Mouse (Mus musculus): Measurements from ENCODE around the gene Nid2. TPM values are rescaled to one million over a fixed set of nuclear protein-coding genes. Genes with fewer than 3 reads are reported as not detected.
A peak's percentile ranks its signal among the peaks of the same experiment; 100 is the strongest.

Nid2 gene
- polyA plus RNA-seq, 2 experiments = 87.3 to 112 TPM

- Histone ChIP-seq H3K27me3 (ENCODE audit: control insufficient read depth, insufficient read depth, low read length) (no peaks in the 10 kb centered on the region), H3K4me2 (replicated peaks; ENCODE audit: low read depth, low read length, severe bottlenecking) (no peak overlapping the region), H3K4me1 (ENCODE audit: control insufficient read depth, insufficient read depth, low read length) (no peaks in the 10 kb centered on the region), H3K4me3 (replicated peaks; ENCODE audit: low read length) (no peak overlapping the region), H3K9me3 (ENCODE audit: control insufficient read depth, low read length) (no peaks in the 10 kb centered on the region), H3K36me3 (ENCODE audit: control insufficient read depth, insufficient read depth, low read length) (no peaks in the 10 kb centered on the region), H3K9ac (ENCODE audit: low read depth, low read length, severe bottlenecking) (no peak overlapping the region), H3K27ac (replicated peaks; ENCODE audit: low read depth, low read length) (no peak overlapping the region)
- no peak for ATAC-seq (ENCODE audit: low FRiP score, low read depth)
- no peak for TF ChIP-seq POLR2A (IDR thresholded peaks at IDR 0.05; ENCODE audit: borderline replicate concordance, extremely low read depth, insufficient read depth, insufficient read length)
- 76% methylated on average over 2 of the region's 2 CpGs for WGBS
- no peak for DNase-seq (ENCODE audit: low spot score)
Observed at GRCm38 (mm10) chr14:19720044-19720611, 30.9 kb upstream of the Nid2 start.

- Histone ChIP-seq H3K4me2 (replicated peaks; ENCODE audit: low read depth, low read length, severe bottlenecking) (no peak overlapping the region), H3K9ac (ENCODE audit: low read depth, low read length, severe bottlenecking) (no peak overlapping the region; the same call in none of the 2 replicates), H3K36me3 (ENCODE audit: control insufficient read depth, insufficient read depth, low read length) (no peaks in the 10 kb centered on the region), H3K27ac (replicated peaks; ENCODE audit: low read depth, low read length) (peak overlapping the region; percentile 65), H3K4me3 (replicated peaks; ENCODE audit: low read length) (no peak overlapping the region), H3K27me3 (ENCODE audit: control insufficient read depth, insufficient read depth, low read length) (no peaks in the 10 kb centered on the region), H3K9me3 (ENCODE audit: control insufficient read depth, low read length) (no peaks in the 10 kb centered on the region), H3K4me1 (ENCODE audit: control insufficient read depth, insufficient read depth, low read length) (peaks cover 13% of the 10 kb centered on the region; the same call in 1 of the 2 replicates)
- DNase-seq (ENCODE audit: low spot score) = peak; percentile 58
- ATAC-seq (ENCODE audit: low FRiP score, low read depth) = peak; percentile 47; the same call in 1 of the 2 replicates
- 57% methylated on average over 5 of the region's 5 CpGs for WGBS
- no peak for TF ChIP-seq POLR2A (IDR thresholded peaks at IDR 0.05; ENCODE audit: borderline replicate concordance, extremely low read depth, insufficient read depth, insufficient read length)
Observed at GRCm38 (mm10) chr14:19728278-19728677, 22.8 kb upstream of the Nid2 start.

DNA sequence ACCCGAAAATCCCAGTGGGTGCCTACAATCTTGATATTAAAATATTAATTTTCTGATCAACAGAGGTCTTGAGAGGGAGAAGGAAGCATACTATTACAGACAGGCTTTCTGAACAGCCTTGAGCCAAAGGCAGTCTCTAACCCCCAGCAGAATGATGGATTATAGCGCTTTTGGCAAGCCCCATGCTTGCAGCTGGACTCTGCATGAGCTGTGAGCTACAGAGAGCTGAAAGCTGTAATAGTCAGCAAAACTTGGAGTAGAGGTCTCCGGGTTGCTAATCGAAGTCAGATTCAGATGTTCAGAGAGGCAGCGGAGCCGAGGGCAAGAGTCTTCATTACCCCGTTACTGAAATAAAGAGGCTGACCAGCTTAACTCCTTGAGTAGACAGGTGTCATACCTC is 22.3 kb upstream of the Nid2 start:
- Histone ChIP-seq H3K27me3 (ENCODE audit: control insufficient read depth, insufficient read depth, low read length) (no peaks in the 10 kb centered on the region), H3K4me3 (replicated peaks; ENCODE audit: low read length) (no peak overlapping the region), H3K4me1 (ENCODE audit: control insufficient read depth, insufficient read depth, low read length) (peaks cover 17% of the 10 kb centered on the region; the same call in 1 of the 2 replicates), H3K4me2 (replicated peaks; ENCODE audit: low read depth, low read length, severe bottlenecking) (no peak overlapping the region), H3K27ac (replicated peaks; ENCODE audit: low read depth, low read length) (peak overlapping the region; percentile 65), H3K9me3 (ENCODE audit: control insufficient read depth, low read length) (no peaks in the 10 kb centered on the region), H3K36me3 (ENCODE audit: control insufficient read depth, insufficient read depth, low read length) (no peaks in the 10 kb centered on the region), H3K9ac (ENCODE audit: low read depth, low read length, severe bottlenecking) (no peak overlapping the region; the same call in 1 of the 2 replicates)
- DNase-seq (ENCODE audit: low spot score) (peak; percentile 84), ATAC-seq (ENCODE audit: low FRiP score, low read depth) (peak; percentile 82)
- no peak for TF ChIP-seq POLR2A (IDR thresholded peaks at IDR 0.05; ENCODE audit: borderline replicate concordance, extremely low read depth, insufficient read depth, insufficient read length)
- 47% methylated on average over 7 of the region's 7 CpGs for WGBS

GRCm38 (mm10) chr14:19732097-19732496 is 19.0 kb upstream of the Nid2 start:
- Histone ChIP-seq H3K9ac (ENCODE audit: low read depth, low read length, severe bottlenecking) (no peak overlapping the region), H3K4me3 (replicated peaks; ENCODE audit: low read length) (no peak overlapping the region), H3K4me1 (ENCODE audit: control insufficient read depth, insufficient read depth, low read length) (peaks cover 19% of the 10 kb centered on the region; the same call in 1 of the 2 replicates), H3K27ac (replicated peaks; ENCODE audit: low read depth, low read length) (no peak overlapping the region), H3K9me3 (ENCODE audit: control insufficient read depth, low read length) (no peaks in the 10 kb centered on the region), H3K27me3 (ENCODE audit: control insufficient read depth, insufficient read depth, low read length) (no peaks in the 10 kb centered on the region), H3K36me3 (ENCODE audit: control insufficient read depth, insufficient read depth, low read length) (no peaks in the 10 kb centered on the region), H3K4me2 (replicated peaks; ENCODE audit: low read depth, low read length, severe bottlenecking) (no peak overlapping the region)
- 59% methylated on average over 2 of the region's 2 CpGs for WGBS
- TF ChIP-seq POLR2A (IDR thresholded peaks at IDR 0.05; ENCODE audit: borderline replicate concordance, extremely low read depth, insufficient read depth, insufficient read length) = no peak
- no peak for ATAC-seq (ENCODE audit: low FRiP score, low read depth)
- DNase-seq (ENCODE audit: low spot score) = no peak

GRCm38 (mm10) chr14:19733490-19734282 is 17.4 kb upstream of the Nid2 start:
- Histone ChIP-seq H3K4me2 (replicated peaks; ENCODE audit: low read depth, low read length, severe bottlenecking) (no peak overlapping the region), H3K4me3 (replicated peaks; ENCODE audit: low read length) (no peak overlapping the region), H3K4me1 (ENCODE audit: control insufficient read depth, insufficient read depth, low read length) (peaks cover 23% of the 10 kb centered on the region), H3K9me3 (ENCODE audit: control insufficient read depth, low read length) (no peaks in the 10 kb centered on the region), H3K9ac (ENCODE audit: low read depth, low read length, severe bottlenecking) (no peak overlapping the region), H3K27me3 (ENCODE audit: control insufficient read depth, insufficient read depth, low read length) (no peaks in the 10 kb centered on the region), H3K27ac (replicated peaks; ENCODE audit: low read depth, low read length) (no peak overlapping the region), H3K36me3 (ENCODE audit: control insufficient read depth, insufficient read depth, low read length) (no peaks in the 10 kb centered on the region)
- no peak for TF ChIP-seq POLR2A (IDR thresholded peaks at IDR 0.05; ENCODE audit: borderline replicate concordance, extremely low read depth, insufficient read depth, insufficient read length)
- 51% methylated on average over 4 of the region's 4 CpGs for WGBS
- peak; percentile 70 for DNase-seq (ENCODE audit: low spot score)
- ATAC-seq (ENCODE audit: low FRiP score, low read depth) = peak; percentile 52
